Mouse (Mus musculus) hindbrain, embryonic 11.5 days (tissue): ENCODE results near the gene Trp53tg5. TPM values are rescaled to one million over a fixed set of nuclear protein-coding genes. Genes with fewer than 3 reads are reported as not detected.

Source experiments
- ATAC-seq: fragments of 200-750 bp; cut with Nextera tagmentation; 2 replicates; pipeline ENCODE4 v1.8.0; 2017; ENCODE audit warnings: mild to moderate bottlenecking, moderate TSS enrichment, moderate library complexity; ENCODE audit not compliant: low FRiP score
- DNase-seq: peaks from one replicate; pipeline ENCODE4 v3.0.0-alpha.2; 2015; ENCODE audit warnings: low spot score
- H3K27ac ChIP-seq: fragments of 300-500 bp; sonication (generic); 2 replicates; pipeline ENCODE4 v1.5.1; 2014; ENCODE audit warnings: mild to moderate bottlenecking, low read depth, low read length
- H3K27me3 ChIP-seq: fragments of 300-500 bp; sonication (generic); 2 replicates; pipeline ENCODE4 v1.6.1; 2014; ENCODE audit warnings: mild to moderate bottlenecking, low read length, moderate library complexity, mixed read lengths; ENCODE audit not compliant: control insufficient read depth, insufficient read depth
- H3K36me3 ChIP-seq: fragments of 300-500 bp; sonication (generic); 2 replicates; pipeline ENCODE4 v1.6.1; 2014; ENCODE audit warnings: mild to moderate bottlenecking, low read length, moderate library complexity, mixed read lengths; ENCODE audit not compliant: control insufficient read depth, insufficient read depth
- H3K4me1 ChIP-seq: fragments of 300-500 bp; sonication (generic); replicated peaks from 2 replicates; pipeline ENCODE4 v1.6.1; 2014; ENCODE audit warnings: low read length, mixed read lengths; ENCODE audit not compliant: control insufficient read depth, insufficient read depth
- H3K4me2 ChIP-seq: fragments of 300-500 bp; sonication (generic); replicated peaks from 2 replicates; pipeline ENCODE4 v1.6.1; 2014; ENCODE audit warnings: mild to moderate bottlenecking, low read depth, low read length
- H3K4me3 ChIP-seq: fragments of 300-500 bp; sonication (generic); 2 replicates; pipeline ENCODE4 v1.5.1; 2014; ENCODE audit warnings: low read depth, low read length
- H3K9ac ChIP-seq: fragments of 300-500 bp; sonication (generic); 2 replicates; pipeline ENCODE4 v1.6.1; 2014; ENCODE audit warnings: low read depth, low read length
- H3K9me3 ChIP-seq: fragments of 300-500 bp; sonication (generic); 2 replicates; pipeline ENCODE4 v1.6.1; 2016; ENCODE audit warnings: low read length; ENCODE audit not compliant: control insufficient read depth
- WGBS: fragments of 180-500 bp; shearing (Covaris S2); extraction: QIAGEN DNeasy Blood & Tissue Kit; methylation state at CpG from one replicate; pipeline ENCODE4 v1.1.7; 2014; 5-methylcytosine and 5-hydroxymethylcytosine counted together
- polyA plus RNA-seq: library from polyadenylated mRNA; unstranded; fragments of >200 nt; fragmentation: Nextera tagmentation; extraction: Ambion mirVana; gene quantifications from 2 replicates; pipeline ENCODE4 v1.2.1, GENCODE M21; 2014

Trp53tg5 gene
- not detected in 2 replicates for polyA plus RNA-seq

GRCm38 (mm10) chr2:164473624-164474023 lies at the start of gene Trp53tg5:
Trp53tg5 (minus strand) TSS chr2:164473724.
- Histone ChIP-seq H3K4me3 (no peak within 1 kb of the TSS), H3K4me1 (no peaks in the 10 kb centered on the region)

GRCm38 (mm10) chr2:164522280-164522679 lies 48.8 kb upstream of the Trp53tg5 start:
- ATAC-seq (no peak), DNase-seq (no peak)
- H3K4me1 ChIP-seq = no peaks in the 10 kb centered on the region
- no peak overlapping the region for H3K4me2 ChIP-seq
- H3K27me3 ChIP-seq = no peaks in the 10 kb centered on the region
- H3K27ac ChIP-seq = no peak overlapping the region
- no peak overlapping the region for H3K9ac ChIP-seq
- H3K4me3 ChIP-seq = no peak overlapping the region
- H3K9me3 ChIP-seq = no peaks in the 10 kb centered on the region
- no peaks in the 10 kb centered on the region for H3K36me3 ChIP-seq
- 34% methylated on average over 8 of the region's 8 CpGs for WGBS

More at GRCm38 (mm10) chr2:164473624-164474023, at the start of gene Trp53tg5:
- ATAC-seq (no peak), DNase-seq (no peak)
- no peaks in the 10 kb centered on the region for H3K9me3 ChIP-seq
- H3K4me2 ChIP-seq = no peak within 1 kb of the TSS
- H3K36me3 ChIP-seq = no peaks in the 10 kb centered on the region
- H3K27ac ChIP-seq = no peak within 1 kb of the TSS
- no peaks in the 10 kb centered on the region for H3K27me3 ChIP-seq
- 86% methylated on average over 6 of the region's 6 CpGs for WGBS
- H3K9ac ChIP-seq = no peak within 1 kb of the TSS

- H3K9ac ChIP-seq = no peak overlapping the region
- no peak overlapping the region for H3K4me3 ChIP-seq
- WGBS = 15% methylated on average over 11 of the region's 11 CpGs
- no peak overlapping the region for H3K27ac ChIP-seq
- ATAC-seq (no peak), DNase-seq (no peak)
- H3K36me3 ChIP-seq = no peaks in the 10 kb centered on the region
- H3K27me3 ChIP-seq = no peaks in the 10 kb centered on the region
- no peak overlapping the region for H3K4me2 ChIP-seq
- H3K4me1 ChIP-seq = no peaks in the 10 kb centered on the region
- no peaks in the 10 kb centered on the region for H3K9me3 ChIP-seq
These were observed 48.3 kb upstream of the Trp53tg5 start for GRCm38 (mm10) chr2:164521841-164522240.

- Histone ChIP-seq H3K4me1 (no peaks in the 10 kb centered on the region), H3K36me3 (no peaks in the 10 kb centered on the region), H3K9ac (no peak overlapping the region), H3K9me3 (no peaks in the 10 kb centered on the region), H3K4me3 (no peak overlapping the region), H3K27ac (no peak overlapping the region), H3K4me2 (no peak overlapping the region), H3K27me3 (no peaks in the 10 kb centered on the region)
- 12% methylated on average over 3 of the region's 3 CpGs for WGBS
- ATAC-seq (no peak), DNase-seq (peak; percentile 43)
These were observed 47.3 kb upstream of the Trp53tg5 start for GRCm38 (mm10) chr2:164520782-164521181.

GRCm38 (mm10) chr2:164519171-164519526 lies 45.6 kb upstream of the Trp53tg5 start:
- DNase-seq (no peak), ATAC-seq (no peak)
- Histone ChIP-seq H3K27ac (no peak overlapping the region), H3K9ac (no peak overlapping the region), H3K36me3 (no peaks in the 10 kb centered on the region), H3K27me3 (no peaks in the 10 kb centered on the region), H3K9me3 (no peaks in the 10 kb centered on the region), H3K4me1 (no peaks in the 10 kb centered on the region), H3K4me2 (no peak overlapping the region), H3K4me3 (no peak overlapping the region)
- 83% methylated on average over 6 of the region's 6 CpGs for WGBS

GRCm38 (mm10) chr2:164518266-164519170 lies 45.0 kb upstream of the Trp53tg5 start:
- 76% methylated on average over 11 of the region's 11 CpGs for WGBS

GRCm38 (mm10) chr2:164517485-164518221 lies 44.1 kb upstream of the Trp53tg5 start:
- no peak overlapping the region for H3K9ac ChIP-seq
- ATAC-seq = no peak
- no peak overlapping the region for H3K4me2 ChIP-seq
- H3K27ac ChIP-seq = no peak overlapping the region
- DNase-seq = peak; percentile 72
- H3K4me1 ChIP-seq = no peaks in the 10 kb centered on the region
- H3K9me3 ChIP-seq = no peaks in the 10 kb centered on the region
- WGBS = 35% methylated on average over 9 of the region's 10 CpGs
- H3K27me3 ChIP-seq = no peaks in the 10 kb centered on the region
- H3K4me3 ChIP-seq = no peak overlapping the region
- no peaks in the 10 kb centered on the region for H3K36me3 ChIP-seq

More at GRCm38 (mm10) chr2:164518266-164519170, 45.0 kb upstream of the Trp53tg5 start:
- no peak for DNase-seq
- H3K4me1 ChIP-seq = no peaks in the 10 kb centered on the region
- no peaks in the 10 kb centered on the region for H3K27me3 ChIP-seq
- no peak overlapping the region for H3K4me2 ChIP-seq
- no peaks in the 10 kb centered on the region for H3K36me3 ChIP-seq
- H3K27ac ChIP-seq = no peak overlapping the region
- no peaks in the 10 kb centered on the region for H3K9me3 ChIP-seq
- ATAC-seq = no peak
- no peak overlapping the region for H3K9ac ChIP-seq
- no peak overlapping the region for H3K4me3 ChIP-seq

GRCm38 (mm10) chr2:164516592-164516991 lies 43.1 kb upstream of the Trp53tg5 start:
- no peaks in the 10 kb centered on the region for H3K36me3 ChIP-seq
- no peaks in the 10 kb centered on the region for H3K9me3 ChIP-seq
- H3K4me3 ChIP-seq = no peak overlapping the region
- no peaks in the 10 kb centered on the region for H3K4me1 ChIP-seq
- no peak overlapping the region for H3K4me2 ChIP-seq
- WGBS = 92% methylated on average over 11 of the region's 11 CpGs
- ATAC-seq = no peak
- no peak overlapping the region for H3K9ac ChIP-seq
- H3K27me3 ChIP-seq = no peaks in the 10 kb centered on the region
- H3K27ac ChIP-seq = no peak overlapping the region
- no peak for DNase-seq
